Mouse (Mus musculus): ENCODE measurements at regions not wholly inside any gene's neighbourhood (a gene's known extent, or its start where the extent isn't known, plus 50 kb on each side); places are given as distances from the start of the nearest gene placed in this dataset.

DNA sequence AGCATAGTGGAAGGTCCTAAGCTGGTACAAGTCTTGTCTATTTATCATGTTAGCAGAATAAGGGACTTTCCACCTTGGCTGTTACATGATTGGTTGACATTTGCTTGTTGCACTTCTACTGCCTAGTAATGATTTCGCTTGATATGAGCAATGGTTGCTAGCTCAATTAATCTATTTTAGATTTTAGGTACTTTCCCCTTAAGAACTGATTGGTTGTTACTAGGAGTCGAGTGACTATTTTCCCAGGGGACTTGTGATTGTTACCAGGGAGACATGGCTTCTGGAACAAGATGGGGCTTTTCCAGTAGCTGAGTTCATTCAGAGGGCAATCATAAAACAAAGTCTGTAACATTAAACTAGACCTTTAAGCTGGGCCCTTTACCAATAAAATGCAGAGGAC lies 100.9 kb downstream of the Nup35 start:
- intact Hi-C loops (cut with DNase I): no loop called here
- DNase-seq: peak in 1 of 2 experiments; percentile 30

DNA sequence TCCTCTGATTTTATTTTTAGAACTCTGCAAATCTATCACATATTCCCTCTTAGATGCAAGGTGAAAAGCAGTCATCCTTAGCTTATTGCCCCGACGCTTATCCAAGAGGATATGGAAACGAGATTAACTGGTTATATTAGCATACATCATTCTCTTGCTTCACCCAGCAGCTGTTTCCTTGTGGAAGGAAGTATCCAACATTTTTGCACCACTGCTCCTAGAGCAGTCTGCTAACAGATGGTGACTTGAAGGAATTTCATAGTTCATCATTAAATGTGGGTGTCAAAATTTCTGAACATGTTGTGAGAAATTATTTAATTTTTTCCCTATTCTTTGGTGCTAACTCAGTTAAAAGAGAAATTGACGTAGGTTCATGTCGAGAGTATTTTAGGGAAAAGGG lies 107.0 kb downstream of the Nup35 start:
- no peak for DNase-seq
- intact Hi-C loops (cut with DNase I): no loop called here

DNA sequence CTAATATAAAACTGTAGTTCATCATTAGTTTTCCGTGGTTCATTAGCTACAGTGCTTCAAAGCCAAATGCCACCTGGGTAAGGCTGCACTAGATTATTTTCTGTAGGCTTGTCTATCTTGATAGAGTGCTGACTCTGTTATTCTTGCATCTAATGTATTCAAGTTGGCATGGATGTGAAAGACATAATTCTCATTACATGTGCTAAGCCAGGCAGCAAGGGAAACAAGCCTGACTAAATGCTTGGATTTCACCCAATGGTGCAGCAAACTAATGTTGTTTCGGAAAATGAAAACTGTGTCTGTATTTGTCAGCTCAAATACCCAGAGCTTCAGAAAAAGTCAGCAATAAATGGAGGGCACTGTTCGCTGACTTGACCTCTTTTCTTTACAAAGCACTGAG lies 114.3 kb downstream of the Nup35 start:
- intact Hi-C loops (cut with DNase I): no loop called here
- no peak for DNase-seq

DNA sequence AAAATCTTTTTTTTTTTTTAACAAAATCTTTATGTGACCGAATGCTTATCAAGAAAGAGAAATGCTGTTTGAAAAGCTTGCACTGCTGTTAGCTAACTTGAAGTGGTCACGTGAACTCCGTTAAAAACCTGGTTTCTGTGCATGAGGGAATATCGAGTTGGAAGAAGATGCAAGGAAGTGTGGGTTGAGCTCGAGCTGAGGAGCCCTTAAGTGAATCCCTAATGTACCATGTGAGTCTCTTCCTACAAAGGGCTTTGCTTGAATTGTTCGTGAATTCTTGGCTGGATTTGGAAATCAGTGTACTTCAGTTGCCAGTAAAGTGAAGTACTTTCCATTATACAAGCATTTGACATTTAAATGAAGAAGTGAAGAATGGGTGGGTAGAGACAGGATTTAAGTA lies 129.7 kb downstream of the Nup35 start:
- intact Hi-C loops (cut with DNase I): no loop called here
- no peak for DNase-seq

DNA sequence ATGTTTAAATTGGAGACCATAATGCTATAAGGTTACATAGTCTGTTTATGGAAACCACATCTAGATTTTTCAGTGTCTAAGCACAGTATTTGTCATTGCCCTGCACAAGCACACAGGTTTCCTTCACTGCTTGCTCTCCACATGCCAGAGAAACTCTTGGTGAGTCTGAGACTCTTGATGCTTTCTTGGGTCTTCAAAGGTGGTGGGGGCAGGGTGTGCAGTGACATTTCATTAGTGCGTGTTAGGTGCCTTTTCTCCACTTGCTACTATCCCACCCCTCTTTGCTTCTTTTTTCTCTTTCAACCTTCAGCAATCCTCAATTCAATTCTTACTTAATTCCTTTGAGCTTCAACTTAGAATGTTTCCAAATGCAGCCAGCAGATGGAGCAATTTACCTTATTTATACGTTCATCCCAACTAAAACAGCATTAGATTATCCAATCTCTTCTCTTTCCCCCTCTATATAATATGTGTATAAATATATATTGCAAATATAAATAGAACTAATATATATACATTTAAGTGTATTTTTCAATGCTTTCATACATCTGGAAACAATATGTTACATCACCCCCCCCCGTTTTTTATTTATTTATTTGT lies 145.1 kb downstream of the Nup35 start:
- peak in 1 of 2 experiments; percentile 54 for DNase-seq
- intact Hi-C loops (cut with DNase I): loop anchor here (5.0 kb wide), 1 partner anchor 565 kb away; no protein-coding TSS in a partner anchor

DNA sequence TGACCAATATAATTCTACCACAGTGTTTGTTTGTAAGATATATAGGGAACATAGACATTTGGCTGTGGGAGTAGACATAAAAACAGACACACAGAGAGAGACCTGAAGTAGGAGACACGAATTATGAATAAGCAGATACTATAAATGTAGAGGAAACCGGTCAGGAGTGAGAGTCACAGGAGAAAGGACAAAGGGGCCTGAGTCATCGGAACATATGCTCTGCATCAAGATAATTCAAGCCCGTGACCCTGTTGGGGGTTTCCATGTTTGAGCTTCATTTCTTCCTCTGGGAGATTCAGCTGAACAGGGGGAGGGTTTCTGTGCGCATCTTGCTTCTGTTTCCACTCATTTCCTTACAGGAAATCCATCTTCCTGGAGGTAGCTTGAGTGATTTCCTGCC lies 154.1 kb downstream of the Nup35 start:
- DNase-seq: peak in 1 of 2 experiments; percentile 2
- intact Hi-C loops (cut with DNase I): loop anchor here (10.0 kb wide), 1 partner anchor 1424 kb away; no protein-coding TSS in a partner anchor

DNA sequence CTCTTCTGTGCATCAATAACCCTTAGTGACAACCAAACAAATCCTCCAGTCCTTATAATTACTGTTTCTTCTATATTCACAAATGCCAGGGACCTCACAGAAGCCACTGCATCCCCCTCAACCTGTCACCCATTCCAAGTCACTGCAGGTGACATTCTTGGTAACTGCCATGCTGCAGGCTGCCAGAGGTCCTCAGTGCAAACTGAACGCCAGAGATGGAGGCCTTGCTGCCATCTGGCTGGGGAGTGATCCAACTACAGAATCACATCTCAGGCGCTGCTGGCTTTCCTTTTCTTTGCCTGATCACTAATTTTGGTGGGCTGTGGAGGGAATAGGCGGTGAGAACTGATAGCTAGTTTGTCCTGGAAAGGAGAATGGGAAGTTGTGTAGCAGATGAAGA lies 155.4 kb downstream of the Nup35 start:
- intact Hi-C loops (cut with DNase I): loop anchor here (10.0 kb wide), 1 partner anchor 1422 kb away; no protein-coding TSS in a partner anchor
- no peak for DNase-seq

DNA sequence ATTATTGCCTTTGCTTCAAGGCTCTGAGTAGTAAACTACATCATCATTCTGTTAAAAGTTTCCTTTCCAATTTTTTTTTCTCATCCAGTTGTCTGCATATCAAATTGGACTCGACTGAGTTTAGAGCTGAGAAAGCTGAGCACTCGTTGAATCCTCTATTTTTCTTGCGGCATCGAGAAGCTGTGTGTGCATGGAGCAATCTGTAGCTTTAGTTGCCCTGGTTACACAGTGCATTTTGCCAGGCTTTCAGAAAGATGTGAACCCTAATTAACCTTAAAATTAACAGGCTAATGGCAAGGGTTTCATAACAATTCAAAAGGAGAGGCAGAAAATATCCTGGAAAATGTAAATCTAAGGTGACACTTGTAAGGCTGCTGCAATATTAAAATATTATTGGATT lies 169.3 kb downstream of the Nup35 start:
- intact Hi-C loops (cut with DNase I): no loop called here
- no peak for DNase-seq

DNA sequence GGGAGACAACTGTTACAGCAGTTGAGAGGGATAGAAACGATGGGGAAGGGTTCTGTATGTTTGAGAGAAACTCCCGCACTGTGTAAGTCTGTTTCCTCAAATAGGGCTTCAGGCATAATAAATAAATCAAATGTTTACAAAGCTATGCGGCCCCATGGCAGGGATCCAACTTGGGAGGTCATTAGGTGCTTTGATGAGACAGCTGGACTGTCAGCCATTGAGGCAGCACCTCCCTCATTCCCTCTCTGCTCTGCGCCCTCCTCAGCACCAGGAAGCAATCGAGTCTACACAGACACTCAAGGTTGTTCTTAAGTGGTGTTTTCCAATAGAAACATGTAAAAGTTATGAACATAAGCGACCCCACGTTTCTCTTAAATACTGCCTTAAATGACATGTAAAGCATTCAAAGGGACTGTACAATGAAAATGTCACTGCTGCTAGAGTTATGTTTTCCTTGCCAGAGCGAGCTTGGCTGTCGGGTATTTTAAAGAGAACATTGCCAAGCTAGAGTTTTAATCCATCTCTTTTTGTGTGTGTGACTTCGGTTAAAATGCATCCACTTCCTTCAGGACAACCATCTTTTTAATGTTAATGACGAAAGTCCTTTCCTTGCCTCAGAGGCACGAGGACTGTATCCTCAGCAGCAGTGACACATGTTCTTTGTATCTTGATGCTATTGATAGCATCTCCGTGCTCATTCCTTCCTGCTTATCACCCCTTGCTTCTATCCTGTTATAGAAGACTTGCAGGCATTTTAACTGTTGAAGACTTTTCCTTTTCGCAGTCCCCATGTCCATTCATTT lies 176.5 kb downstream of the Nup35 start:
- intact Hi-C loops (cut with DNase I): no loop called here

DNA sequence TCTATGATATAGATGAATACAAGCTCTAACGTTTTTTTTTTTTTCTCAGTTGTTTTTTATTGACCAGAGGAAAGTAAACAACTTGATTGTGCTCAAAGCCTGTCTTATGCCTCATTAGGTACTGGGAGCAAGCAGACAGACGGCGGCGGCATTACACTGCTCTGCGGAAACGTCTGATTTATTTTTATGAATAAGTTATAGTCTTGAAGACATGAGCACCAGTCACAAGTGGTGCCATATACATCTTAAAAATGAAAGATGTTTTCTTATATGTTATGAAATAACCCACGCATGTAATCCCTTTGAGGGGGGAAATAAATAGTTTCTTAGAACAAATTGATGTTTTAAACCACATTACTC lies 177.1 kb downstream of the Nup35 start:
- DNase-seq: no peak
- intact Hi-C loops (cut with DNase I): no loop called here

More for the DNA sequence above, 176.5 kb downstream of the Nup35 start:
- DNase-seq: no peak

DNA sequence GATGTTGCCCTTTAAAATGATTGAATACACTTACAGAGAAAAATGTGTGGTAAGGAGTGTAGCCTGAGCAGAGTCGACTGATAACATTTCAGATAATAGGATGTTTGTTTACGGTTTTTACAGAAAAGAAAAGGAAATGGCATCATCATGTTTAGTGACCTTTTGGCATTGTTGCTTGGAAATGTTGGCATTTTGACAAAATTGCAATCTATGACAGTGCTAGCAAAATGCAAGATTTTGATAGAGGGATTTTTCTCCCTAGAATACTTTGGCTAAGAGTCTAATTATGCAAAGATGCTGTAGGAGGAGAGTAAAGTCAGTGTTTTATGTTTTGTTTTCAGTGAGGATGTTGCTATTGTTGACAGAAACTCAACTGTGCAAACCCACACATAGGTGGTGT lies 202.2 kb downstream of the Nup35 start:
- intact Hi-C loops (cut with DNase I): no loop called here

DNA sequence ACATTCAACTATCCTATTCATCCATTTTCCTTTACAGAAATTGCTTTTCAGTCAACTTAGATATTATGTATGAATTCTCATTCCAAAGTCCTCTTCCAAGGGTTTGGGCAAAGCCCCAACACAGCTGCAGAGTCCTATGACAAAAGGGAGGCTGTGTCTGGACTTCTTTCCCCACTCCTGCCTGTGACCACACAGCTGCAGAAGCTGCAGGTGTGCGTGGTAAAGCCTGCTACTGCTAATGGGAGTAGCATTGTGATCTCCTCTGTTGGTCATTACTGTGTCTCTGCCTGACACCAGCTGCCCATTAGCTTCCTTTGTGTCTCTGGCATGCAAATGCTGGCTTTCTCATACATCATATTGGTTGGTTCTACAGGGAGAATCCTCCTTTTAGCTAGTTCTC lies 234.0 kb downstream of the Nup35 start:
- DNase-seq: no peak
- intact Hi-C loops (cut with DNase I): no loop called here

More for the DNA sequence above, 202.2 kb downstream of the Nup35 start:
- DNase-seq: no peak

DNA sequence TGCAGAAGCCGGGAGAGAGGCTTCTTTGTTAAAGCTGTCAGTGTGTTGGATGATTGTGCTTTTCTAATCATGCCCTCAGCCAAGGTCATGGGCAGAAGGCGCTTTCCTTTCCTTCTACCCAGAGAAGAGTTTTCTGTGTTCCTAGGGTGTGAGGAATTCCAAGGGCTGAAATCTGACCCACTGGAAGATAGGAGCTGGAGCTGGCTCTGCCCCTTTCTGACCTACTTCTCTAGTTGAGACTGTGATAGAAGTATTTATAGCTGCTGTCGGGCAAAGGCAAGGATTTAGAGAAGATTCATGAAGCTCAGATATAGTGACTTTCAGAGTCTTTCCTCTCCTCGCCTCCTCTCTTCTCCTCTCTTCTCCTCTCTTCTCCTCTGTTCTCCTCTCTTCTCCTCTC lies 238.2 kb downstream of the Nup35 start:
- intact Hi-C loops (cut with DNase I): no loop called here
- DNase-seq: no peak

DNA sequence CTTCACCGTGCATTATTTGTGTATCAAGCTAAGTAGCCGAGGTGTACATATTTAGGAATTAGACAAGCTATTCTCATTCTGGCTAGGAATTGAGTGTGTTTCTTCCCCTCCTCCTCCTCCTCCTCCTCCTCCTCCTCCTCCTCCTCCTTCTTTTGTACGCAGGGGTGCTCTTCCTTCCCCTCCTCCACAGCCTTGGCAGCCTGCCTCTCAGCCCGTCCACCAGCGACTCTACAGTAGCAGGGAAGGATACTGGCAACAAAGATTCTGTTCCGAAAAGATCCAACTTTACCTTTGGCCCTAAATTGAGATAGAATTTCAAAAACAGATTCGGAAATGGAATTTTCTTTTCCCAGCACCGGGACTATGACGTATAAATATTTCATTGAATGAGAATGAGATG lies 253.0 kb downstream of the Nup35 start:
- intact Hi-C loops (cut with DNase I): no loop called here
- no peak for DNase-seq

DNA sequence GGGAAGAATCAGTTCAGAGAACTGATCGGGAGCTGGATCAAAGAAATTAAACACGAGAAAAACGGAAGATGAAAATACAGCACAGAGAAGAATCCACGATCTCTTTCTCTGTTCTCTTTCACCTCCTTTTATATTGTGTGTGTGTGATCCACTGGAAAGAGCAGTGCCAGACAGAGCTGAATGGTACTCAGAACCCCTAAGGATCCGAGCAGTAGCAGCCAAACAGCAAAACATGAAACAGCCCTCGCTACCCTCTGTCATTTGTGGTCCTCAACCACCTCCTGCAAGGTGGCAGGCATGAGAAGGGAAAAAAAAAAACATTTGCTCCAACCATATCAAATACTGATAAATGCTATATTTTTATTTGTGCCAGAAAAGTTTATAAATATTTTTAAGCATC lies 253.4 kb downstream of the Nup35 start:
- intact Hi-C loops (cut with DNase I): no loop called here
- no peak for DNase-seq

DNA sequence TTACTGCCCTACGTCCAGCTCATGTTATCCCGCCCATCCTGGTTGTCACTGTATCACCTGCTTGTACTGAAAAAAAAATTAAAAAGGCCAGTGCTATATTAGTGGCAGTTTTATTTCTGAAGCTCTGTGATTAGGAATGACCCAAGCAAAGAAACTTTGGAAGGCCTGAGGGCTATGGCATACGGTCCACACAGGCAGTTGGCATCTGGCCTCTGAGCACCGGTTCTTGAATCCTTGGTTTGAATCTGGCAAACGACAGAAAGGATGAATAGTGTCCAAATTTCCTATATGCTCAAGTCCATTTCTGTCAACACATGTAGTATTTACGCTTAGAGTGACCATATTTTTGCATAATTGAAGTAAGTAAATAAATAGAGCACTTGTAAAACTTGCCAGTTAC lies 254.3 kb downstream of the Nup35 start:
- no peak for DNase-seq
- intact Hi-C loops (cut with DNase I): no loop called here

DNA sequence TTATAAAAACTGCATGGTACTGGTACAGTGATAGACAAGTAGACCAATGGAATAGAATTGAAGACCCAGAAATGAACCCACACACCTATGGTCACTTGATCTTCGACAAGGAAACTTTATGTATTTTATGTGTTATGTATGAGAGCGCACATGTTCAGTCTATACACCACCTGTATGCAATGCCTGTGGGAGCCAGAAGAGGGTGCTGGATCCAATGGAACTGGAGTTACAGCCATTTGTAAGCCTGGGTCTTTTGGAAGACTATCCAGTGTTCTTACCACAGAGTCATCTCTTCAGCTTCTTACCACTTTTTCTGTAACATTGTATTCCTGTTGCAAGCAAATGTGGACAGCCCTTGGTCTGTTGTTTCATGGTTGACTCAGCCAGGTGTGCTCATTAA lies 261.4 kb downstream of the Nup35 start:
- intact Hi-C loops (cut with DNase I): no loop called here
- DNase-seq: no peak

DNA sequence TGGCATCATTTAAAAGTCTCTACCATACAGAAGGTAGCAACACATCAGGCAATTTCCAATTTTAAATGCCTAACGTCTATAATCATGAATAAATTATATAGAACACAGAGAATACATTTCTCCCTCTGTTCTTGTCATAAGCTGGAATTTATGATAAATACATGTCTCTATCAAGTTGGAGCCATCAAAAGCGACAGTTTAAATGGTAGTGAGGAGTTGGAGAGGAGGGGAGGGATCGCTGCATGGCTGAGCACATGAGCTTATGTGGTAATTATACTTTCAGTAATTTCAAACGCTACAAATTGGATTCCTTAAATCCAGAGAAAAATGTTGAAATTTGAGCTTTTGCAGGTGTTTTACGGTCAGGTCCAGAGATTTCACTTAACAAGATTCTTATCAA lies 267.2 kb downstream of the Nup35 start:
- intact Hi-C loops (cut with DNase I): no loop called here
- DNase-seq: no peak

DNA sequence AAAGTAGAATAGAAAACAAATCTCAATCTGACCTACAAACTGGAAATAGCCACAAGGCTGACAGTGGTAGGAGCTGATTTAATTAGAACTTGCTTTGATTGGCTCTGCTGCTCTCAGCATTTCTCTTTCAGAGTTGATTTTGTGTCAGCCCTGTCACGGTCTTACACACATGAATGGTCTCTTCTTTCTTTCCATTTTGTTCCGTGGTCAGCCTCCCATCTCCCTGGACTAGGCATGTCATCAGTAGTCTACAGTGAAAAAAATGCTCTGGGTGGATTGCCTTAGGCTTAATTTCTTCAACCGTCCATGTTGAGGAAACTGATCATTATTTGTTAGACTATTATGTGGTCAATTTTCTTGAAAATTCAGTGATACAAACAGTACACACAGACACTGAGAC lies 285.0 kb downstream of the Nup35 start:
- no peak for DNase-seq
- intact Hi-C loops (cut with DNase I): no loop called here

DNA sequence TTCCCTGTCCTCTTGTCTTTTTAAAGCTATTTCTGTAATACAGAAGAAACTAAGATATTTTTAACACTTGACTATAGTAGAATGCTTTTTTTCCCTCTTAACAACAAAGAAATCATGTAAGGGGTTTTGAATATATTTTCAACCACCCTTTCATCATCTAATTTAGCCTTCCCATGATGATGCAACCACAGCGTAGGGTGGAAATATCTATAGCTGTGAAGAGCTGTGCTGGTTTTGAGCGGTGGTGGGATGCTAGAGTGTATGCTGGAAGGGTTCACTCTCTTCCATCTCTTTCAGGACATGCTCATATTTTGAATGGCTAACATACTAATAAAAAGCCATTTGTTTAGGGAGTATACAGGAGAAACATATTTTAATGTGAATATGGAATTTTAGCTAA lies 296.4 kb downstream of the Nup35 start:
- no peak for DNase-seq

DNA sequence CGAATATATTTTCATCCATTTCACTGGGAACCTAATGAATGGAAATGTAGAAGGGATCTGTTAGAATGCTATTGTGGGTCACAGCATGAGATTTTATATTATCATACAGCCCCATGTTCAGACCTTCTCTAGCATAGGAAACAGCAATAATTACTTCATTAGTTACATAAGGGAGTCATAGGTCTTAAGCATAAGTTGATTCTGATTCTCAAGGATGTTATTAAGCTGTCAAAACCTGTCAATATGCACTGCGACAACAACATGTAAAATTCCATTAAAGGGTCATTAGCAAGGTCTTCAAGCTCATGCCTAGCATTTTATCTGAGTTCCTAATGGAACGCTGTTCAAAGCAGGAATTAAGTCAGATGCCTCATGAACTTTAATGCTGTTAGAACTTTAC lies 328.5 kb downstream of the Nup35 start:
- no peak for DNase-seq
- intact Hi-C loops (cut with DNase I): no loop called here

More for the DNA sequence above, 296.4 kb downstream of the Nup35 start:
- intact Hi-C loops (cut with DNase I): no loop called here

DNA sequence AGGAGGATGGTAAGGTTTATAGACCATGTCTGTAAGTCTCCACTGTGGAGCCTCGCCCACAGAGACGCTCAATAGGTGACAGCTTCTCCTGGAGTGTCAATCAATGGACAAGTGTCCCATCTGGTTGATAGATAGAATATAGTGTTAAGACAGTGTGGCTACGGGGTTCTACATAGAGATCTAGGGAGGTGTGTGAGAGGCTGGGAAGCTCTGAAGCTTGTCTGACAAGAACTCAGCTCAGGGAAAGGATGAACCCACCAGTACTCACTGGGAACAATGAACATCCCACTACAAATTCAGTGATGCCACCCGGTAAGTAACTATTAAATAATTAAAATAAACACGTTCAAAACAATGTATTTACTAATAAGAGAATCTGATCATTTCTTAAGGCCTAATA lies 349.7 kb downstream of the Nup35 start:
- intact Hi-C loops (cut with DNase I): no loop called here
- DNase-seq: no peak

All from heart, postnatal 14 days (tissue).